Mouse (Mus musculus) hindbrain, postnatal 0 days (tissue): Measurements from ENCODE around the gene Acox3. TPM values are rescaled to one million over a fixed set of nuclear protein-coding genes. Genes with fewer than 3 reads are reported as not detected.

Source experiments
- ATAC-seq: fragments of 200-750 bp; cut with Nextera tagmentation; 2 replicates; pipeline ENCODE4 v1.8.0; 2017; ENCODE audit warnings: mild to moderate bottlenecking, moderate TSS enrichment, moderate library complexity
- DNase-seq: peaks from one replicate; pipeline ENCODE4 v3.0.0-alpha.2; 2015; ENCODE audit warnings: low spot score
- H3K27ac ChIP-seq: fragments of 300-500 bp; sonication (generic); 2 replicates; pipeline ENCODE4 v1.5.1; 2014; ENCODE audit warnings: mild to moderate bottlenecking
- H3K27me3 ChIP-seq: fragments of 300-500 bp; sonication (generic); 2 replicates; pipeline ENCODE4 v1.6.1; 2014; ENCODE audit warnings: low read length, mixed read lengths; ENCODE audit not compliant: insufficient read depth
- H3K36me3 ChIP-seq: fragments of 300-500 bp; sonication (generic); 2 replicates; pipeline ENCODE4 v1.6.1; 2014; ENCODE audit warnings: low read length, mixed read lengths; ENCODE audit not compliant: insufficient read depth
- H3K4me1 ChIP-seq: fragments of 300-500 bp; sonication (generic); 2 replicates; pipeline ENCODE4 v1.6.1; 2014; ENCODE audit warnings: antibody characterized with exemption, low read length, mixed read lengths; ENCODE audit not compliant: insufficient read depth
- H3K4me2 ChIP-seq: fragments of 300-500 bp; sonication (generic); 2 replicates; pipeline ENCODE4 v1.6.1; 2014; ENCODE audit warnings: low read depth, mild to moderate bottlenecking, low read length, moderate library complexity, mixed read lengths
- H3K4me3 ChIP-seq: fragments of 300-500 bp; sonication (generic); 2 replicates; pipeline ENCODE4 v1.5.1; 2014; ENCODE audit warnings: low read length
- H3K9ac ChIP-seq: fragments of 300-500 bp; sonication (generic); replicated peaks from 2 replicates; pipeline ENCODE4 v1.6.1; 2014; ENCODE audit warnings: mild to moderate bottlenecking, low read length, moderate library complexity, mixed read lengths
- H3K9me3 ChIP-seq: fragments of 300-500 bp; sonication (generic); 2 replicates; pipeline ENCODE4 v1.6.1; 2016; ENCODE audit warnings: low read length, mixed read lengths
- CTCF ChIP-seq: IDR thresholded peaks from 2 replicates; pipeline ENCODE4 v1.5.1; 2016; ENCODE audit warnings: antibody characterized with exemption, control low read depth, low read depth
- WGBS: fragments of 180-500 bp; shearing (Covaris S2); extraction: QIAGEN DNeasy Blood & Tissue Kit; methylation state at CpG from one replicate; pipeline ENCODE4 v1.1.7; 2014; 5-methylcytosine and 5-hydroxymethylcytosine counted together
- polyA plus RNA-seq: library from polyadenylated mRNA; unstranded; fragments of >200 nt; fragmentation: Nextera tagmentation; extraction: Ambion mirVana; gene quantifications from 2 replicates; pipeline ENCODE4 v1.2.1, GENCODE M21; 2015
- total RNA-seq: library from RNA; depleted of rRNA; stranded (reverse); fragments of >200 nt; gene quantifications from 2 replicates; pipeline ENCODE4 v1.2.3, GENCODE M21; 2014

Acox3 gene
- total and polyA plus RNA-seq, 2 experiments from 2014 or later = 12.7 to 24.2 TPM

DNA sequence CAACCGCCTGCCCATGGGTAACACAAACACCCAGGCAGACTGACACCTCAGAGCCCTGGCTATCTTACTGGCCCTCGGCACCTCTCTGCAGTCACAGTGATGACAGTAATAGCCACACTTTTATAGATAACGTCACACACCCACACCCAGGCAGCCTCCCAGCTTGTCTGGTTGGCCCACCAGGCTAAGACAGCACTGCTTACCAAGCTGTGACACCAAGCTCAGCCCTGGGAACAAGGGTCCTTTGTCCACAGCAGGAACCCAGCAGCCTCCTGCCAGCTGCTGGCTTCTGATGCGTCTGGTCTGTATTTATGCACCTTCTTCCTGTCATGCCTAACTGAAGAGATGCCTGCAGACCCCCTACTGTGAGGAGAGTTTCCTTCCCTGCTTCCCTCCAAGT lies 38.3 kb downstream of the Acox3 start:
- no peak overlapping the region for H3K4me3 ChIP-seq
- DNase-seq (peak; percentile 22), ATAC-seq (peak; percentile 35; the same call in 1 of the 2 replicates)
- no peak for TF ChIP-seq CTCF
- H3K27me3 ChIP-seq = no peaks in the 10 kb centered on the region
- H3K36me3 ChIP-seq = no peaks in the 10 kb centered on the region
- H3K4me2 ChIP-seq = no peak overlapping the region
- H3K4me1 ChIP-seq = no peaks in the 10 kb centered on the region
- 51% methylated on average over 4 of the region's 4 CpGs for WGBS
- H3K9ac ChIP-seq = no peak overlapping the region
- no peaks in the 10 kb centered on the region for H3K9me3 ChIP-seq
- H3K27ac ChIP-seq = no peak overlapping the region

DNA sequence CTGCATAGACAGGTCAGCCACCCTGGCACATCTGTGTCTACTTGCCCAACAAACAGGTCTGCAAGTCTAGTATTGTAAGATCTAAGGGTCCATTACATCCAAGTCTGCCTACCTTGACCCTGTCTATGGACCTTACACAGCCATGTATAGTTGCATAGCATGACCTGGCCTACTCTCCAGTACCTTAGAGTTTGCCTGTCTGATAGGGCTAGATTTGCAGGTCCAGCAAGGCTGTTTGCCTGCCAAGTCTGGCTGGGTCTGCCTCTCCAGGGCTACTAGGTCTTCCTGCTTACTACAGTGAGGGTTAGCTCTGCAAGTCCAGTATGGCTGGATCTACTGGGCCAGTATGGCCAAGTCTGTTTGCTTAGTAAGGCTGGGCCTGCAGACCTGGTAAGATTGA lies 41.0 kb downstream of the Acox3 start:
- no peak for ATAC-seq
- H3K4me3 ChIP-seq = no peak overlapping the region

DNA sequence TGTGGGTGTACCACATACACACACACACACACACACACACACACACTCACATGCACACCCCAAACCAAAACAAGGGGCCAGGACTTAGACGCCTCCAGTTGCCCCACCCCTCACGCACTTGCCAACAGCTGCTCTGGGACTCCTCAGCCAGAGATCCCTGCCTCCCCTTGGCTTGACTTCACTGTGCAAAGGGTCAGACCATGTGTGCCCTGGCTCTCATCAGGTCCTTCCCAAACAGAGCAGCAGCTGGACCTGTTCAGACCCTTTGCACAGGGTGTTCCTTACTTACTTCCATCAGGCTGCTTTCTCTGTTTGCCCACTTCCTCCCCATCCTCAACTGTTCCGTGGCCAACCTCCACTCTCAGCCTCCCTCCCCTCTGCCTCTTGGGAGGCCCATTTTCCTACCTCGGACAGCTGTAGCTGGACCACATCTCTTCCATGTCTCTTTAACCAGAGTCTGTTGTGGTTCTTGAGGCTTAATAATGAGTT lies 42.0 kb downstream of the Acox3 start:
- H3K27ac ChIP-seq = no peak overlapping the region
- TF ChIP-seq CTCF = no peak
- no peak overlapping the region for H3K9ac ChIP-seq
- H3K4me2 ChIP-seq = no peak overlapping the region
- H3K9me3 ChIP-seq = no peaks in the 10 kb centered on the region
- ATAC-seq (no peak), DNase-seq (no peak)
- no peaks in the 10 kb centered on the region for H3K27me3 ChIP-seq
- H3K4me3 ChIP-seq = no peak overlapping the region
- WGBS = 83% methylated on average over 4 of the region's 4 CpGs
- no peaks in the 10 kb centered on the region for H3K36me3 ChIP-seq
- H3K4me1 ChIP-seq = no peaks in the 10 kb centered on the region

More for the DNA sequence above, 41.0 kb downstream of the Acox3 start:
- no peak for TF ChIP-seq CTCF
- no peak overlapping the region for H3K4me2 ChIP-seq
- H3K4me1 ChIP-seq = no peaks in the 10 kb centered on the region
- H3K27ac ChIP-seq = no peak overlapping the region
- H3K27me3 ChIP-seq = no peaks in the 10 kb centered on the region
- H3K36me3 ChIP-seq = no peaks in the 10 kb centered on the region
- no peaks in the 10 kb centered on the region for H3K9me3 ChIP-seq
- H3K9ac ChIP-seq = no peak overlapping the region
- DNase-seq = no peak

DNA sequence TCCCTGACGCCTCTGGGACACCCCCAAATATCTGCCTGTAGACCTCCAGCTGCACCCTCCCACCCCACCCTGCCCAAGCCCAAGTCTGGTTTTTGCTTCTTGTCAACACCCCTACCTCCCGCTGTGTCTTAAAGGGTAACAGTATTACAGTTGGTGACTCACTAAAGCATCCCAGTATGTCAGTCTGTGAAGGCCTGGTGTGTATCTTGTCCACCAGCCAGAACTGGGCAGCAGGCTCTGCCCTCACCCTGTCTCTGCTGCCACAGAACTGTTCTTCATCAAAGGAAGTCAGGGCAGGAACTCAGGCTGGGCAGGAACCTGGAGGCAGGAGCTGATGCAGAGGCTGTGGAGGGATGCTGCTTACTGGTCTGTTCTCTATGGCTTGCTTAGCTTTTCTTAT lies 43.6 kb downstream of the Acox3 start:
- Histone ChIP-seq H3K9me3 (no peaks in the 10 kb centered on the region), H3K27me3 (no peaks in the 10 kb centered on the region), H3K36me3 (no peaks in the 10 kb centered on the region), H3K9ac (no peak overlapping the region), H3K27ac (no peak overlapping the region), H3K4me3 (no peak overlapping the region), H3K4me1 (no peaks in the 10 kb centered on the region), H3K4me2 (no peak overlapping the region)
- 96% methylated on average over 2 of the region's 2 CpGs for WGBS
- no peak for DNase-seq
- no peak for TF ChIP-seq CTCF
- no peak for ATAC-seq

DNA sequence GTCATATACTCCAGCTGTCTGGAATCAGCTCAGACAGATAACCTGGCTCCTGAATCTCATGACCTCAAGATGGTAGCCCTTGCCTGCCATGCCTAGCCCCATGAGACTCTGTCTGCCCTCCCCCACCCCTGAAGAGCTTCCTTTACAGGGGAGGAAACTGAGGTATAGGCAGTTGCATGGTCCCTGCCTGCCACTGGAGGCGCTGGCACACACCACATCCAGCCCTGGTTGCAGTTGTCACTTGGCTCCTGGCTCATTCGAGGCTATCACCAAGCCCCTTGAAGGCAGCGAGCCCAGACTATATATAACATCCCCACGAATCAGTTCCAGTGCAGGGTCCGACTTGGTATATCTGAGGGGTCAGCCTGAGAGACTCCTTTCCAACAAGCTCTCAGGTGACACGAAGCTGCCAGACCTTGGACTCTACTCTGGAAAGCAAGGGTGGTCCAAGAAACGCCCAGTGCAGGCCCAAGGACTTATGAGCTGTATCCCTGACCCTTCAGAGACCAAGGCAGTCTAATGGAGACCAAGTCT lies 44.5 kb downstream of the Acox3 start:
- no peak for DNase-seq
- no peaks in the 10 kb centered on the region for H3K36me3 ChIP-seq
- H3K4me2 ChIP-seq = no peak overlapping the region
- no peak for ATAC-seq
- no peak overlapping the region for H3K4me3 ChIP-seq
- peak; percentile 54 for TF ChIP-seq CTCF
- no peak overlapping the region for H3K27ac ChIP-seq
- WGBS = 63% methylated on average over 7 of the region's 7 CpGs
- H3K27me3 ChIP-seq = no peaks in the 10 kb centered on the region
- no peaks in the 10 kb centered on the region for H3K4me1 ChIP-seq
- H3K9ac ChIP-seq = no peak overlapping the region
- H3K9me3 ChIP-seq = no peaks in the 10 kb centered on the region

DNA sequence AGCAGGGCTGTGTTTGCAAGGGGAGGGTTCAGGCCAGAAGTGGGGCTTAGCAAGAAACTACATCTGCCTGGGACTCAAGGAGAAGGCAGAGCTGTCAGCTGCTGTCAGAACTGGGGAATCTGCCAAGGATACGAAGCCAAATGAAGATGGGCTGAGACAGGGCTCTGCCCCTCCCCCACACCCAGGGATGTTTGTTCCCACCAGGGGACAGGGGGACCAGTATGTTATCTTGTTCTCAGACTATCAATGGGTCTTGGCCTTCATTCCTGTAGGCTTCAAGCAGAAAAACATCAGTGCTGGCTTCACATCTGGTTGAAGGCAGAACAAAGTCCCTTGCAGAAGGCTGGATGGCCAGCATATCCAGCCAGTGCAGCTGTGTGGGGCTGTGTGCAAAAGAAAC lies 45.8 kb downstream of the Acox3 start:
- DNase-seq (peak; percentile 75), ATAC-seq (peak; percentile 57; the same call in 1 of the 2 replicates)
- peak overlapping the region; percentile 13; the same call in 1 of the 2 replicates for H3K27ac ChIP-seq
- 24% methylated on average over 1 of the region's 1 CpGs for WGBS
- H3K9me3 ChIP-seq = no peaks in the 10 kb centered on the region
- no peak overlapping the region for H3K9ac ChIP-seq
- H3K27me3 ChIP-seq = no peaks in the 10 kb centered on the region
- no peaks in the 10 kb centered on the region for H3K4me1 ChIP-seq
- no peak for TF ChIP-seq CTCF
- H3K4me3 ChIP-seq = no peak overlapping the region
- H3K4me2 ChIP-seq = no peak overlapping the region
- no peaks in the 10 kb centered on the region for H3K36me3 ChIP-seq

DNA sequence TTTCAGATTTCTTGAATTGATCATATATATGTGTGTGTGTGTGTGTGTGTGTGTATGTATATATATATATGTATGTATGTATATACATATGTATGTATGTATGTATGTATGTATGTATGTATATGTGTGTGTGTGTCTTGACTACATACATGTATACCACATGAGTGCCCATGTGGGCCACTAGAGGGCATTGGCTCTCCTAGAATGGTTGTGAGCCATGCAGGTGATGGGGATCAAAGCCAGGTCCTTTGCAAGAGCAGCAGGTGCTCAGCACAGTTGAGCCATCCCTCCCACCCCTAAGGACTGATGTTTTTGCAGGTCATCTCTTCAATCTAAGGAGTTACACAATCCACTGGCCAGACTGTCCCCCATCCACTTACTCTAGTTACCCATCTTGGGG lies 46.5 kb downstream of the Acox3 start:
- Histone ChIP-seq H3K9me3 (no peaks in the 10 kb centered on the region), H3K27me3 (no peaks in the 10 kb centered on the region), H3K4me3 (no peak overlapping the region), H3K27ac (no peak overlapping the region), H3K4me2 (no peak overlapping the region), H3K36me3 (no peaks in the 10 kb centered on the region), H3K4me1 (no peaks in the 10 kb centered on the region), H3K9ac (no peak overlapping the region)
- no peak for ATAC-seq
- DNase-seq = no peak
- TF ChIP-seq CTCF = no peak; the same call in 1 of the 2 replicates
